Mouse (Mus musculus) cortical plate, adult 2 months (tissue): ENCODE data around the gene Cacna1c.

Experiments
- CTCF ChIP-seq: fragments of 200-500 bp; IDR thresholded peaks from 2 replicates; pipeline ENCODE4 v1.5.1; 2011; ENCODE audit warnings: mild to moderate bottlenecking, control low read depth, low read length; ENCODE audit not compliant: insufficient read depth; ENCODE audit errors: extremely low read depth
- POLR2A ChIP-seq: fragments of 200-500 bp; IDR thresholded peaks from 2 replicates; pipeline ENCODE4 v1.6.1; 2011; ENCODE audit warnings: mild to moderate bottlenecking, low read length, control low read depth; ENCODE audit not compliant: insufficient read depth; ENCODE audit errors: extremely low read depth

DNA sequence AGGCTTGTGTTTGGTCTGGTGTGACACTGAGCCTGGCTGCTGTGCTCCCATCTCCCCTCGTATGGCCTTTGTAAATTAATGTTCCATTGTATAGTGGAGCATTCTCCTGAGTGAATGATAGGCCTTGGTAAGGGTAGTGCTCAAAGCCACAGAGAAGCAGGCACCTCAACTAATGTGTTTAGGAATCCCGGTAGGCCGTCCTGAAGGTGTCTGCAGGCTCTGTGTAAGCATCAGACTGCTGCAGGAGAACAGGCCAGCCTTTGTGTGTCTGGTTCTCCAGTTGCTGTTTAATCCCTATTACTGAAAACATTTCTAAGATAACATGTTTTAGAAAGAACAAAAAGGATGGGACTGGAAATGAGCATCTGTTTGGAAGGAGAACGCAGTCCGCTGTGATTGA is 22.4 kb upstream of the Cacna1c start:
- TF ChIP-seq CTCF (no peak), POLR2A (no peak)
